Mouse (Mus musculus): ENCODE data around the gene Padi4.
A peak's percentile ranks its signal among the peaks of the same experiment; 100 is the strongest.

The Padi4 gene

GRCm38 (mm10) chr4:140701049-140701715, 72.9 kb downstream of the Padi4 start:
- DNase-seq, result peak; percentile 69

GRCm38 (mm10) chr4:140700269-140701018, 73.6 kb downstream of the Padi4 start, which contains the start of gene Rcc2:
Rcc2 (plus strand) TSS chr4:140700541.
- DNase-seq, result no peak

GRCm38 (mm10) chr4:140699441-140700127, 74.5 kb downstream of the Padi4 start:
- DNase-seq, result peak; percentile 64

All from kidney, adult 11 months (tissue).